Mouse (Mus musculus): ENCODE measurements around the gene Syt15.

DNA sequence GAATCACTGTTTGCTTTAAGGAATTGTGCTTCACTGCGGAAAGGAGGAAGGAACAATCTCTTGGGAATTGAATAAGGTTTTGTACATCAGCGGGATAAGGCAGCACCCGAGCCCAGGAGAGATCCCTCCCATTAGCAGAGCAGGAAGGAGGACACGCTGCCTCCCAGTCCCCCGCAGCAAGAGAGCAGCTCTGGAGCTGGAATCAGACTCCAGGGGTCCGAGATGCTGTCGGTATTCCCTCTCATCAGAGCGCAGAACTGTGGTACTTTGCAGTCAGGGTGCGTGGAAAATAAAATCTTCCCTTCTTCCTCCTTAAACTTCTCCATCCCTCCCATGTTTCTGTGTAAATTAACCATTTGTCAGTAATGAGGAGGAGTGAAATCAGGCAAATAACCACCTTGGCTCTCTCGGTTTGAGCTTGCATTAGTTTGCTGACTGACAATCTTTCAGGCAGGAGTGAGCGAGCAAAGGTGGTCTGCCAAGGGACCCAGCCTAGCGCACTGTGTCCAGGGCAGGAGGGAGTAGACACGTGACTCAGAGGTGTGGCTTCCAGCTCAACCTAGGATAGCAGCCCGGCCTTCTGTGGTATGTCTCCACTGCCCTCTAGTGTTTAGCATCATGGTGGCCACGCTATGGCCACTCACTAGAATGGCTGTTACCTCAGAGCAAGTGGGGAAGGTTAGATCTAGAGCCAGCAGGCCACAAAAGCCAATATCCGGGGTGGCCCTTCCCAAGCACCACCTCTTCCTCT, 15.4 kb downstream of the Syt15 start:
- TF ChIP-seq POLR2A (IDR thresholded peaks at IDR 0.05; ENCODE audit: extremely low read depth, insufficient read depth, low read length): no peak
- peak; percentile 76 for TF ChIP-seq CTCF (IDR thresholded peaks at IDR 0.05; ENCODE audit: low read depth, low read length)
